Mouse (Mus musculus) kidney, adult 8-10 months (tissue): ENCODE data around the gene Gm10310.
"Not testable (repeated sequence)": the region's sequence is repeated elsewhere in the genome, so short reads cannot be mapped to it uniquely, and the experiment has no call there.

Experiments used
- DNase-seq, 2 experiments: peaks; one replicate each; pipeline ENCODE4 v3.0.0; 2022

Gm10310 gene

DNA sequence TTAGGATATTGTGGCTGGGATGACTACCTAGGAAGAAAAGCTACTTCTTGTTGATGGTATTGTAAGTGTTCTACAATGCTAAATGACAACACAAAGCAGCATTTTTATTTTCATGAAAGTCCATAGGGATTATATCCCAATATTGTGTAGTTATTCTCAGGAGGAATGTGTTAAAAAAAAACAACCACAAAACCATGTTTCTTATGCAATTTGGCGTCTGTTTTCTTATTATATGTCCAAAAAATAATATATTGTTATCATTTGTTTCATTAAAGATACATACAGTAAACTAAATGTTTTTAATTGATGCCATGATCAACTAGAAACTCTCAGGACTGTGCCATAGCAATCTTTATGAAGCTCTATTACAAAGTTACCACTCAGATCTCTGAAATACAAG, at the start of gene Gm10310:
Gene Gm10310 (minus strand): TSS at position 101 of the 400 bp plus-strand sequence.
- not testable (repeated sequence) for DNase-seq

DNA sequence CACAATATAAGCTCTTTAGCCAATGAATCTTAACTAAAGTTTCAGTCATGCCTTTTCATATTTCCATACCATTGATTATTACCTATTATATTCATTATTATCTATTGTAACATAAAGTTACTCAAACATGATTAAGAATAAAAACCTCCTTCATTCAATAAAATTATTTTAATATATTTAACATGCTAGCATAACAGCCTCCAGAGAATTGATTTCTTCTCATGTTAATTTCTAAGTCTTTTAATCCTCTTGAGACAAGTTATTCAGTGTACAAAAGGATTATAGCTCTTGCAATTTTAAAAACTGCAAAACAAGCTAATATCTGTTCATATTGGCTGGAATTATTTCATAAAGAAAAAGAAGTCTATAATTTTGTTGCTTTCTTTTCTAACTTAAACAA, 45.2 kb upstream of the Gm10310 start, which contains the start of gene Olfr821:
Gene Olfr821 (plus strand): TSS at position 301 of the 400 bp plus-strand sequence.
- no peak for DNase-seq

DNA sequence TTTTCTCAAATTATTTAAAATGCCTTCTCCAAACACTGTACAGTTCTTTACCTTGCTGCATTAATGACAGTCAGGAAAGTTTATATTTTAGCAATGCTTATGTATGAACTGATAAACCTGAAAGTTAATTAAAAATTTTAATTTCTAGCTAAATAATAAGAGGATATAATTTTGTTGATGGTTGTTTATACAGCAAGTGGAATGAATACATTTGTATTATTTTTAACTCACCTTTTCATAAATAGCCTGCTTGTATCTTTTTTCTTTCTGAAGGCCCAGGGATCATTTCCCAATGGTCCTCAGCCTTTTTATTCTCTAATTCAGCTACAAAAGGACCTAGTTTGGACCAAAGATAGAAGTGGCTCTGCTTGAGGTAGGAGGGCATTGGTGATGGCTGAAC, 27.5 kb upstream of the Gm10310 start, which contains the start of gene Olfr820:
Gene Olfr820 (plus strand): TSS at position 301 of the 400 bp plus-strand sequence.
- no peak for DNase-seq

DNA sequence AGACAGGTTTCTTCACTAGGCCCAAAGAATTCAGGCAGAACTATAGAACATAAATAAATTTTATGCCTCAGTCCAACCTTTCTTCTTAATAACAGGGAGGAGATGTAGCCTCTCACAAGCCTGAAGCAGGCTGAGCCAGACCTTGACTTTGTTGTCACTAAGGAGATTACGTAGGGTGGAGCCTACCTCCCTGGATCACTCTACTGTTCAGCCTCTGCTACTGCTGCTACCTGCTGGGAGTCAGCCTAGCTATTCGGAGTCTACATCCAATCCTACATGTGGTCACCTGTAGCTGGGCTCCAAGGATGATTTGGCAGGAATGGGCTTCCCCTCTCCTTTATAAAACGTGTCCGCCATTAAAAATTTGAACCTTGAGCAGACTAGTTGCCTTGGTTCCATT, 20.5 kb upstream of the Gm10310 start:
- not testable (repeated sequence) for DNase-seq

DNA sequence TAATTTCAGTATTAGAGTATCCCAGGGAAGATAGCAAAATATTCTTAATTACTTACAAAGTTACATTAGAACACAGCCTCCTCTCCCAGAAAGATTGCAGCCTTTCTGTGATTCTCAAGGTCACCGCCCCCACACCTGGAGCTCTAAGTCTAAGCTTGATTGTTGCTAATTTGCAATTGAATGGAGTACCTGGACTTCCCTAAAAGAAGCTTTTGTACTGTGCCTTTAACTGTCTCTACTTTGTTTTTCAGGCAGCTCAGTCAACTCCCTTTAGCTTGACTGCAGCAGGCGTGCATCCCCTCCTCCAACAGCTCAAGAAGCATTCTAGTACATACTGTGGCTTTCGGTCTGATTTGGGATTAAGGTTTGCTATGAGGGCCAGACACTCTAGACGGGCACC, 19.2 kb upstream of the Gm10310 start:
- not testable (repeated sequence) for DNase-seq

DNA sequence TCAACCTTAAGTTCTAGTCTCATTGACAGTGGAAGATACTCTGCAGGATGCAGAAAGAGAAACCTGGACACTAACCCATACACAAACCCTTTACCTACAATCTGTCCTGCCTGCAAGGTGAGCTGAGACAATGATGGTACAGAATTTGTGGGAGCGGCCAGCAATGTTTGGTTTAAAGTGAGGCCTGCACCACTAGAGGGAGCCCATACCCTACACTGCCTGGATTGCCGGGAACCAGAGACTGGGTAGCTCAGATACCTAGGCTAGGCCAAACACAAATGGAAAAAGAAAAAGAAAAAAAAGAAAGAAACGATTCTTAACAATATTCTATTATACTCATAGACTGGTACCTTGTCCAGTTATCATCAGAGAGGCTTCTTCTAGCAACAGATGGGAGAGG, 3.0 kb downstream of the Gm10310 start:
- not testable (repeated sequence) for DNase-seq

DNA sequence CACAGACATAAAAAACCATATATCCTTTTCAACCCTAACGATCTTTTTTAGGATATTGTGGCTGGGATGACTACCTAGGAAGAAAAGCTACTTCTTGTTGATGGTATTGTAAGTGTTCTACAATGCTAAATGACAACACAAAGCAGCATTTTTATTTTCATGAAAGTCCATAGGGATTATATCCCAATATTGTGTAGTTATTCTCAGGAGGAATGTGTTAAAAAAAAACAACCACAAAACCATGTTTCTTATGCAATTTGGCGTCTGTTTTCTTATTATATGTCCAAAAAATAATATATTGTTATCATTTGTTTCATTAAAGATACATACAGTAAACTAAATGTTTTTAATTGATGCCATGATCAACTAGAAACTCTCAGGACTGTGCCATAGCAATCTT, 8.8 kb downstream of the Gm10310 start, which contains the start of gene Olfr247:
Gene Olfr247 (minus strand): TSS at position 101 of the 400 bp plus-strand sequence.
- DNase-seq = not testable (repeated sequence)

DNA sequence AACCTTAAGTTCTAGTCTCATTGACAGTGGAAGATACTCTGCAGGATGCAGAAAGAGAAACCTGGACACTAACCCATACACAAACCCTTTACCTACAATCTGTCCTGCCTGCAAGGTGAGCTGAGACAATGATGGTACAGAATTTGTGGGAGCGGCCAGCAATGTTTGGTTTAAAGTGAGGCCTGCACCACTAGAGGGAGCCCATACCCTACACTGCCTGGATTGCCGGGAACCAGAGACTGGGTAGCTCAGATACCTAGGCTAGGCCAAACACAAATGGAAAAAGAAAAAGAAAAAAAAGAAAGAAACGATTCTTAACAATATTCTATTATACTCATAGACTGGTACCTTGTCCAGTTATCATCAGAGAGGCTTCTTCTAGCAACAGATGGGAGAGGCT, 11.9 kb downstream of the Gm10310 start:
- not testable (repeated sequence) for DNase-seq

DNA sequence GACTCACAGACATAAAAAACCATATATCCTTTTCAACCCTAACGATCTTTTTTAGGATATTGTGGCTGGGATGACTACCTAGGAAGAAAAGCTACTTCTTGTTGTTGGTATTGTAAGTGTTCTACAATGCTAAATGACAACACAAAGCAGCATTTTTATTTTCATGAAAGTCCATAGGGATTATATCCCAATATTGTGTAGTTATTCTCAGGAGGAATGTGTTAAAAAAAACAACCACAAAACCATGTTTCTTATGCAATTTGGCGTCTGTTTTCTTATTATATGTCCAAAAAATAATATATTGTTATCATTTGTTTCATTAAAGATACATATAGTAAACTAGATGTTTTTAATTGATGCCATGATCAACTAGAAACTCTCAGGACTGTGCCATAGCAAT, 17.7 kb downstream of the Gm10310 start, which contains the start of gene Olfr819:
Gene Olfr819 (minus strand): TSS at position 101 of the 400 bp plus-strand sequence.
- DNase-seq = not testable (repeated sequence)

DNA sequence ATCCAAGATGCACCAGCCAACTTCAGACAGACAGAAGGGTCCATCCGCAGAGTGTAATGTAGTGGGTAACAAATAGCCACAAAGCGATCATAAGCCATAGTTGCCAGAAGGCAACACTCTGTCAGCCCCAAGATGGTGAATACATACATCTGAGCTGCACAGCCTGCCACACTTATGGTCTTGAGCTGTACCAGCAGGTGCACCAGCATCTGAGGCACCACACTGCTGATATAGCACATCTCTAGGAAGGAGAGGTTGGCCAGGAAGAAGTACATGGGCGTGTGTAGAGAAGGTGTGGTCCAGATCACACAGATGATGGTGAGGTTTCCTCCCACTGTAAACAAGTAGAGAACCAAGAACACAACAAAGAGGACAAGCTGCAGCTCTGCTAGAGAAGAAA, 18.6 kb downstream of the Gm10310 start:
- DNase-seq = not testable (repeated sequence)

DNA sequence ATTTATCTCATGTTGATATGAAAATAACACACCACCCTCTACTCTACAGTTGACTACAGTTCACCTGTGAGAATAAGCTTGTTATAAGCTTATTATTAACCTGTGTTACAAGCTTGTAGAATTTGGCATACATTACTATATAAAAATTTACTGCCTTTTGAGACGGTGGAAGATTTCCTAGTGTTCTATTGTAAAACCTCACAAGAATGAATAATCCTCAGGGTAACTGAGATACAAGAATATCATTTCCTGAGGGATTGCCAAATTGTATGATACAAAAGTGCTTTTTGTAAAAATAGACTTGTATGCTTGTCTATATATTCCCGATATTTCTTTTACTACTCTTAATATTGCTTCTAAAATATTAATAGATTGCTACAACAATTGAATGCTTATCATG, 35.9 kb downstream of the Gm10310 start, which contains the start of gene Olfr818:
Gene Olfr818 (minus strand): TSS at position 101 of the 400 bp plus-strand sequence.
- no peak for DNase-seq
